Mouse (Mus musculus) forebrain, postnatal 0 days (tissue): ENCODE measurements around the gene Gm8926. TPM values are rescaled to one million over a fixed set of nuclear protein-coding genes. Genes with fewer than 3 reads are reported as not detected.
"Not testable (repeated sequence)": the region's sequence is repeated elsewhere in the genome, so short reads cannot be mapped to it uniquely, and the experiment has no call there.

ENCODE experiments used
- ATAC-seq: fragments of 200-750 bp; cut with Nextera tagmentation; 2 replicates; pipeline ENCODE4 v1.8.0; 2017; ENCODE audit warnings: mild to moderate bottlenecking, moderate library complexity
- DNase-seq: peaks from one replicate; pipeline ENCODE4 v3.0.0-alpha.2; 2015
- H3K27ac ChIP-seq: fragments of 300-500 bp; sonication (generic); 2 replicates; pipeline ENCODE4 v1.5.1; 2014; ENCODE audit warnings: low read depth, mild to moderate bottlenecking, antibody characterized with exemption, low read length, moderate library complexity, mixed read lengths
- H3K27me3 ChIP-seq: fragments of 300-500 bp; sonication (generic); 2 replicates; pipeline ENCODE4 v1.6.1; 2014; ENCODE audit warnings: mild to moderate bottlenecking, low read length, mixed read lengths; ENCODE audit not compliant: insufficient read depth
- H3K36me3 ChIP-seq: fragments of 300-500 bp; sonication (generic); 2 replicates; pipeline ENCODE4 v1.6.1; 2014; ENCODE audit warnings: mild to moderate bottlenecking, moderate library complexity; ENCODE audit not compliant: insufficient read depth
- H3K4me1 ChIP-seq: fragments of 300-500 bp; sonication (generic); 2 replicates; pipeline ENCODE4 v1.6.1; 2014; ENCODE audit warnings: antibody characterized with exemption; ENCODE audit not compliant: insufficient read depth
- H3K4me2 ChIP-seq: fragments of 300-500 bp; sonication (generic); 2 replicates; pipeline ENCODE4 v1.6.1; 2014; ENCODE audit warnings: low read depth, mild to moderate bottlenecking, moderate library complexity
- H3K4me3 ChIP-seq: fragments of 300-500 bp; sonication (generic); 2 replicates; pipeline ENCODE4 v1.5.1; 2014; ENCODE audit warnings: low read depth, low read length, mixed read lengths
- H3K9ac ChIP-seq: fragments of 300-500 bp; sonication (generic); 2 replicates; pipeline ENCODE4 v1.6.1; 2014; ENCODE audit warnings: mild to moderate bottlenecking
- H3K9me3 ChIP-seq: fragments of 300-500 bp; sonication (generic); 2 replicates; pipeline ENCODE4 v1.6.1; 2016; ENCODE audit warnings: low read length
- WGBS: fragments of 180-500 bp; shearing (Covaris S2); extraction: QIAGEN DNeasy Blood & Tissue Kit; methylation state at CpG from one replicate; pipeline ENCODE4 v1.1.7; 2014; 5-methylcytosine and 5-hydroxymethylcytosine counted together
- polyA plus RNA-seq: library from polyadenylated mRNA; unstranded; fragments of >200 nt; fragmentation: Nextera tagmentation; extraction: Ambion mirVana; gene quantifications from 2 replicates; pipeline ENCODE4 v1.2.1, GENCODE M21; 2015
- total RNA-seq: library from RNA; depleted of rRNA; stranded (reverse); fragments of >200 nt; gene quantifications from 2 replicates; pipeline ENCODE4 v1.2.3, GENCODE M21; 2014; rRNA removed

Gene Gm8926
- total RNA-seq: not detected in 2 replicates
- polyA plus RNA-seq: not detected in 2 replicates

DNA sequence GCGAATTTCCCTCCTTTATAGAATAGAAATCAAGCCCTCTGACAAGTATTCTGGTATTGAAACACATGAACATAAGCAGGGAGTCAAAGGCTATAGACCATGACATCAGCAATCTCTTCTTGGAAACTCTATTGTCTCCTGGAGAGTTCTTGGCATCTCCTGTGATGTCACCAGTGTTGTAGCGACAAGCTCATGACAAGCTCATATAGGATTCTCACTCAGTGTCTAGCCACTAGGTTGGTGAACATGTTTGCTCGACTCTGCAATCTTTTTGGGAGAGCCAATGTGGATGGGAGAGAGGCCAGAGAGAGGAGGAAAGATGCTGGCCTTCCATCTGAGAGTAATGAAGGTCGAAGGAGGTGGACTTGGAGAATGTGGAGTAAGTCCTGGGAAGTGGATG, at the start of gene Gm8926:
Gene Gm8926, plus strand, starts transcription at position 301 of the 400 bp plus-strand sequence.
- H3K4me2 ChIP-seq, H3K4me3 ChIP-seq, H3K9ac ChIP-seq, DNase-seq, H3K27ac ChIP-seq, H3K9me3 ChIP-seq, H3K36me3 ChIP-seq, ATAC-seq, H3K4me1 ChIP-seq, H3K27me3 ChIP-seq: not testable (repeated sequence)
- WGBS: 64% methylated on average over 1 of the region's 4 CpGs

Other genes starting within 250 kb of the Gm8926 start
- not detected in 2 replicates for gene Gm6460, start 175.6 kb upstream of the Gm8926 start, total RNA-seq
- gene Gm6460, start 175.6 kb upstream of the Gm8926 start, polyA plus RNA-seq: not detected in 2 replicates
- not detected in 2 replicates for gene Gm8922, start 88.6 kb upstream of the Gm8926 start, total RNA-seq
- gene Gm8922, start 88.6 kb upstream of the Gm8926 start, polyA plus RNA-seq: not detected in 2 replicates
- gene Gm6465, start 75.0 kb downstream of the Gm8926 start, total RNA-seq: not detected in 2 replicates
- not detected in 2 replicates for gene Gm6465, start 75.0 kb downstream of the Gm8926 start, polyA plus RNA-seq
- gene 4933402N22Rik, start 147.5 kb downstream of the Gm8926 start, total RNA-seq: not detected in 2 replicates
- gene 4933402N22Rik, start 147.5 kb downstream of the Gm8926 start, polyA plus RNA-seq: not detected in 2 replicates